Mouse (Mus musculus) gonadal fat pad, adult 2 months (tissue): Measurements from ENCODE around the gene Arid5b. TPM values are rescaled to one million over a fixed set of nuclear protein-coding genes. Genes with fewer than 3 reads are reported as not detected.

Source experiments
- DNase-seq: peaks from one replicate; pipeline ENCODE4 v3.0.0-alpha.2; 2012; ENCODE audit warnings: low read depth
- polyA plus RNA-seq: library from polyadenylated mRNA; depleted of rRNA; stranded (reverse); fragments of >200 nt; gene quantifications from 2 replicates; pipeline ENCODE4 v1.2.3, GENCODE M21; 2012

The Arid5b gene
- polyA plus RNA-seq, 1 experiment = 10.3 TPM

DNA sequence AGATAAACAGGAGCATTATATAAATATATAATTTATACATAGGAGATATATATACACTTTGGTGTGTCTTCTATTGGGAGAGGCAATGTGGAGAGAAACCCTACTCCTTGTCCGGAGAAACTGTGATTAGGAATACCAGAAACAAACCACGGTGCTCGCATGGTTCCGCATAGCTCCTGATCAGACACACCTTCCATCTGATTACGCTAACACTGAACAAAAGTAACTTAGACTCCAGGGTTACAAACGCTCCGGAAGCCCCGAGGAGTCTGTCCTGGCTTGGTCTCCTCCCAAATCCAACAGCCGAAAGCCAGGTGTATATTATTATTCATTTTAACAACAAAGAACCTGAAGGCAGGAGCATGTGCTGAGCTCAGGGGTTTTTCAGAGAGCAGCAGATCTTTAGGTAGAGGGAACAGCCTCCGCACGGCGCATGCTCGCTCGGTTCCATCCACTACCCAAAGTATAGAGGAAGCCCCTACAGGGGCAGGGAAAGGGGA lies 41.5 kb downstream of the Arid5b start:
- DNase-seq = no peak

DNA sequence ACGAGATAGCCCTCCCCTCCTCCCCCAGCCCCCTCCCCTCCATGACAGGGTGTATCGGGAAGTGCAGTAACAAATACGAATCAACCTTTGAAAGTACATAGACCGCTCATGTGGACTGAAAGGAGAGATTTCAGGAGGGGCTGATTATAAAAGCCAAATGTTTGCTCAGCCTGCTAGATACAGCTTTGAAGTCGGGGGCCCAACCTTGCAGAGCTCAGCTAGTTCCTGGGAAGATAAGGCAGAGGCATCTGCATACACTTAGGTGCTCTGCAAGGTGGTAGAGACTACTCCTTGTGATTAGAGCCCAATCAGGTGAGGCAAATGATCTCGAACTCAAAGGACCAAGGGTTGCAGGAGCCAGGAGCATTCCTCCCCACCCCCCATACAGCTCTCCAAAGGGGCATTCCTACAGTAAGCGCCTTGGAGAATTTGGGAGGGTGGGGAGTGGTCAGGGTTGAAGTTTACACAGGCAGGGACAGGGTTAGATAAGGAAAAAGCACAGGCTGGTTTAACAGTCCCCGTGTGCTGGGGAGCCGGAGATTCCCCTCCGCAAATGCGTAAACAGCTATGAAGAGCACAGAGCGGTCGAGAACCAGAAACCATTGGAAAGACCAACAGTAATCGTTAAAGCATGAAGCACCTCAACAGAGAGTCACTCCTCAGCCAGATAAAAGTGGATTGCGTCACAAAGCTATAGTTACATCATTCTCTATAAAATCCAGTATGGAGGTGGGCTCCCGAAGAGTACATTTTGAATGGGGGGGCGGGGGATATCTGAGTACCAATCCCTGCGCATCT lies 47.0 kb downstream of the Arid5b start:
- DNase-seq = no peak

DNA sequence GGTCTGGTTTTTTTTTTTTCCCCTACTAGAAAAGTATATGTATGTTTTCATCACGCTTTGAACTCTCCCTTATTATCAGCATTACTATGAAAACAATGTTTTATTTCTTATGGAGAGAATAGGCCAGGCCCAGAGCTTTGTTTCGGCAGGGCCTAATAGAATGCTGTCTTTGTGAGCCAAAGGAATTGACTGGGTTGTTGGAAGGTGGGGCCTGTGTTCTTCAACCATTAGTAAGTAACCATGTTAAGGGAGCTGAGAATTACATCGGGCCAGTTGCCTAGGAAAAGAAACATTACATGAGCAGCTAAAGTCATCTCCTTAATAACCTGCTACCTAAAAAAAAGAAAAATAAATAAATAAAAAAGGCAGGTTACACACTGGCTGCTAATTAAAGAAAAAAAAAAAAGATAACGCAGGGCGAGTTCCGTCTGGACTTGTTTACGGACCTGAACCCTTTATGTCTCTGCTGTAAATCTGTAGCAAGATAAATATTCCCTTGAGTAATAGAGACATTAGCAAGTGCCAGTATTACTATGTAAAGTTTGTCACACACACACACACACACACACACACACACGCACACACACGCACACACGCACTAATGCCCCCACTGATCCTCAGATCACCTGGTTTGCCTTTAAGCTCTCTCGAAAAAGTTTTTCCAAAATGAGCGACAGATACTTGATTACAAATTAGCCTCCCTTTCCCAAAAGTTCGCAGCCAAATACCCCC lies 47.7 kb downstream of the Arid5b start:
- DNase-seq = no peak

GRCm38 (mm10) chr10:68229640-68230565 lies 48.6 kb downstream of the Arid5b start:
- DNase-seq = no peak

GRCm38 (mm10) chr10:68222676-68223075 lies 55.9 kb downstream of the Arid5b start:
- DNase-seq = no peak

- DNase-seq = no peak
These were observed 56.5 kb downstream of the Arid5b start for GRCm38 (mm10) chr10:68222012-68222411.

GRCm38 (mm10) chr10:68219327-68219726 lies 59.2 kb downstream of the Arid5b start:
- no peak for DNase-seq

DNA sequence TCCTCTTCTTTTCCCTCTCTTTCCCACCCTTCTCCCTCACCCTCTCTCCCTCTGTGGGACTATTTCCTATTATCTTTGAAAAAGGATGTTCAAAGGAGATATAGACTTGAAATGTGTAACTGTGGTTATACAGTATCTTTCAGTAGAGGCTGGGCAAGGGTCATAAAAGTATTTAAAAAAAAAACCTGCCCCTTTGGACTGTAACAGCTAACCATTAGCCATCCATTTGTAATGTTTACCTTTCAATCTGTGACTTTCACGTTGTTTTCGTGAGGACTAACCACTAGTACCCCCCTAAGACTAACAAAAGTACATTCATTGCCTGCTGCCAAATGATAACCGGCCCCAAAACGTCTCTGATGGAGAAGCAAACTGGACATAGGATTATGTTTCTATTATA lies 59.9 kb downstream of the Arid5b start:
- DNase-seq = no peak

GRCm38 (mm10) chr10:68214809-68215468 lies 63.6 kb downstream of the Arid5b start:
- DNase-seq = no peak

- no peak for DNase-seq
These were observed 66.3 kb downstream of the Arid5b start for GRCm38 (mm10) chr10:68212061-68212915.

DNA sequence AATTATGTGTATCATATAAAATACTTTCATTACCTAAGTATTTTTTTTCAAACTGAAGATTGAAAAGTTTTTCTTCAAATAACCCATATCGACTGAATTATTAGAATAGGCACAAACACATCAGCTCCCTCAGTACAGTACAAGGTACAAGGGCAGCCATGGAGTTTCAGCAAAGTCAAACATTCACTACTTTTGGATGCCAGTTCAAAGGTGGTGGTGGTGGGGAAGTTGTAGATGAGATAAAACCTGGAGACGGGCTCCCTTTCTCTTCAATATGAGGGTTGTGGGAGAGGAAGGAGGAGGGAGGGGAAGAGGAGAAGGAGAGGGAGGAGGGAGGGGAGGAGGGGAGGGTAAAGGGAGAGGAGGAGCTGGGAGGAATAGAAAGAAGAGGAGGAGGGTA lies 67.0 kb downstream of the Arid5b start:
- DNase-seq = no peak

GRCm38 (mm10) chr10:68210025-68210642 lies 68.4 kb downstream of the Arid5b start:
- DNase-seq = no peak

GRCm38 (mm10) chr10:68208670-68209065 lies 69.9 kb downstream of the Arid5b start:
- no peak for DNase-seq

GRCm38 (mm10) chr10:68207803-68208669 lies 70.5 kb downstream of the Arid5b start:
- no peak for DNase-seq

DNA sequence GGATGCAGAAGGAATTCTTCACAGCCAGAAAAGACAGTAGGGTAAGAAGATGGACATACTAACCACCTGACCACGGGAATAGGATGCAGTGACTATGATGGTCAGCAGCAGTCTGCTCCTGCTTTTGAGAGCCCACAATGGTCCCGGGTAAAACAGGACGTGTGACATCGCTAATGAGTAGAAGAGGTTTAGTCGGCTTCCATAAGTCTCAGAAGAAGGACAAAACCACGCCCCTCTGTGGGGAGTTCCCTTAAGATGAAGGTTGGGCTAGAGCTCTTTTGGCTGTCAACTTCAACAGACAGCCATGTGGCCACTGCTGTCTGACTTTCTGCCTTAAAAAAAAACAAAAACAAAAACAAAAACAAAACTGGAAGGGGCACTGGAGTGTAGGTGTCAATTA lies 74.1 kb downstream of the Arid5b start:
- no peak for DNase-seq

DNA sequence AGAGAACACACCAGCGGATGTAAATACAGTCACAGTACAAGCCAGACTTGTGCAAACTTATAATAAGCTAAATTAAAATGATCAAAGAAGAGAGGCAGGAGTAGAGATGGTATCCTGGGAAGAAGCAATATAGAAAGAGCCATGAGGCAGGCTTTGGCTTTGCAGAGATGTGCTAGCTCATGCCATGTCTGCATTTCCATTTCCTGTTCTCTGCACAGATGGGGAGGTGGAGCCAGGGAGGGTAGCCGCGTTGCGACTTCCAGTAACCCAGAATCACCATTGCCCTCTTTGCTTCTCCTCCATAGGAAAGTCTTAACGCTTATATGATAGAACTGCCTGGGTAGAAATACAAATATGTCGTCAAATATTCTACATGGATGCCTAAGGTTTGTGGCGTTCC lies 74.7 kb downstream of the Arid5b start:
- no peak for DNase-seq

GRCm38 (mm10) chr10:68203322-68203721 lies 75.2 kb downstream of the Arid5b start:
- DNase-seq = no peak

- DNase-seq = no peak
These were observed 79.1 kb downstream of the Arid5b start for GRCm38 (mm10) chr10:68199440-68199839.

- no peak for DNase-seq
These were observed 82.2 kb downstream of the Arid5b start for GRCm38 (mm10) chr10:68196324-68196723.
